Mouse (Mus musculus) layer of hippocampus, postnatal 10 days (tissue): ENCODE results near the gene Gpr160. TPM values are rescaled to one million over a fixed set of nuclear protein-coding genes. Genes with fewer than 3 reads are reported as not detected.
A peak's percentile ranks its signal among the peaks of the same experiment; 100 is the strongest.
"Not testable (repeated sequence)": the region's sequence is repeated elsewhere in the genome, so short reads cannot be mapped to it uniquely, and the experiment has no call there.

ENCODE experiments used
- DNase-seq, 2 experiments: peaks; one replicate each; pipeline ENCODE4 v3.0.0; 2021; ENCODE audit warnings: low spot score in 2 of 2
- long read RNA-seq: library from polyadenylated mRNA; stranded (forward); transcript quantifications from one replicate; pipeline ENCODE4 v2.0.0, GENCODE M21; 2023
- total RNA-seq, 2 experiments: library from RNA; stranded (reverse); gene quantifications; 2 replicates each; pipeline ENCODE4 v1.2.3; 2021

The Gpr160 gene
- 1 to 10 TPM; 1.4 to 1.5 TPM for total RNA-seq
- long read RNA-seq, partial matches to known transcripts, result 0 of 1 reads
- long read RNA-seq, other reads (novel, unspliced or antisense), result 0 of 1 reads

DNA sequence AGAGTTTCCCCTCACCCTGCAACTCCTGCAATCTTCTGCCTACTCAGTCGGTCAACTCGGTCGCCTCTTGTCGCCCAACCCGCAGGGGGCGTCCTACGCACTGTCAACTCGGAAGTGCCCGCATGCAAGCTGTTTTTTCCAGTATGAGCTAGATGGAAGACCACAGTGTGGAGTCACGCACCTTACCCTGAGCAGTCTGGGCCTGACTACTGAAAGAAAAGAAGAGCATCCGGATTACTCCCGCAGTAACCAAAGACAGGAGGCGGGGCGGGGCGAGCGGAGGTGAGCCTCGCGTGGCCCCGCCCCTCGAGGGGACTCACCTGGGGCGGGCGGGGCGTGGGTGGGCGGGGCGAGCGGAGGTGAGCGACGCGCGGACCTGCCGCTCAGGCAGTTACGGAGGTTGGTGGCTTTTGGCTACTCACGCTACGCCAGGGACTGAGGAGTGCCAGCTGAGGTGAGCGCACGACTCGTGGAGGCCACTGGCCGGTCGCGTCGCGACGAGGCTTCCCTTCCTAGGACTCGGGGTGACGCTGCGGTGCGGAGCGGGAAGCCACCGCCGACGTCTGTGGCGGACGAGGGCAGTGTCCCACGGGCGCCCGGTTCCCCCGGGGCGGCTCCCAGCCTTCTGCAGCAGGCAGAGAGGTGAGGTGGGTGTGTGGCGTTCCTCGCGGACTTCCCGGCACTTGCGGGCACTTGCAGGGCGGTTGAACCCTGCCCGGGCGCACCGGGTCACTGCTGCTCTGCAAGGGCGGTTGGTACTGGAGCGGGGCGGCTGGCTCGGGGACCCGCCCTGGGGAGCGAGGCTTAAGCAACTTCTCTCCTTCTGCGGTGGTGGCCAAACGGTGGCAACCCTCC is at the start of gene Gpr160:
Gene Gpr160 (plus strand): TSS at position 347 of the 855 bp plus-strand sequence.
- peak; percentile 57 to 65 for DNase-seq

DNA sequence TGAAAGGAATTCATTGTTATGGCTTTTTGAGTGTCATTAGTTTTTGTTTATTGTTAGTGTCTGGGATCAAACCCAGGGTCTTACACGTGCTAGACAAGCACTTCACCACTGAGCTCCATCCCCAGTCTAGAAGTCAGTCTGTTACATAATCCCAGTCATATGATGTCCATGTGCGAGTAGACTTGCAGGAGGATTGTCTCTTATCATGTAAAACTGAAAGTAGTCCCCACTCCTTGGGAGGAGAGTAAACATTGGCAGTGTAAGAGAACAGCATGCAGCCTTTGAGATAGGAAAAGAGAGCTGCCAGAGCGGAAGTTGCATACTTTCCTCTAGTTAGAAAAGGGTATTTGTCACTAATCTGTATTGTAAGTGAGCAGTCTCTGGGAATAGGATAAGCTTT is 42.9 kb upstream of the Gpr160 start:
- DNase-seq, result no peak

DNA sequence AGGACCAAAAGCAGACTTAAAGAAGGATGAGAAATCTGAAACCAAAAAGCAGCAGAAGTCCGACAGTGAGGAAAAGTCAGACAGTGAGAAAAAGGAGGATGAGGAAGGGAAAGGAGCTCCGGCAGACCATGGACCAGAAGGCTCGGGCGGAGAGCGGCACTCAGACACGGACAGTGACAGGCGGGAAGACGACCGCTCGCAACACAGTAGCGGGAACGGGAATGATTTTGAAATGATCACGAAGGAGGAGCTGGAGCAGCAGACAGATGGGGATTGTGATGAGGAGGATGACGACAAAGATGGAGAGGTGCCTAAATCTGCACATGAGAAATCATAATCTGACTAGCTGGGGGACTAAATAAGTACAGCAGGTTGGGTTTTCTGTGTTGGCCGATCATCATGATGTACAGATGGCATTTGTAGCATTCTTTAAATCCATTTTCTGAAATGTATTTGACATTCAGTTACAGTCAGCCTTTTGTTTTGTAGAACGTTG is 37.1 kb upstream of the Gpr160 start:
- DNase-seq, result peak; percentile 14 to 20

DNA sequence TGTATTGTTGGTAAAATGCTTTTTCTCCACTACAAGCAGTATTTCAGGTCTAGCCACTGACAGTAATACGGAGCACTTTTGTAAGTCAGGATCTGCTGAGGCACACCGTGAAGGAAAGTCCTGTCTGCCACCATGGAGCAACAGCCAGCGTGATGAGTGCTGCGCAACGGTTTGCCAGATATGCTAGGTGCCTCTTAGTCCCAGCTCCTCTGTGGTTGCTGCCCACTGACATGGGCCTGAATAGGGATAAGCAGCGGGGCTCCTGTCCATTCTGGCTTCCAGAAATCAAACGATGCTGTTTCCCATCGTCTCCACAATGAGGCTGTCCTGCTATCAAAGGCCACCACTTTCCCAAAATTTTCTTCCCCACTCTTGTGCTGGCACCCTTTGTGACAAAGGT is 33.6 kb upstream of the Gpr160 start:
- no peak for DNase-seq

DNA sequence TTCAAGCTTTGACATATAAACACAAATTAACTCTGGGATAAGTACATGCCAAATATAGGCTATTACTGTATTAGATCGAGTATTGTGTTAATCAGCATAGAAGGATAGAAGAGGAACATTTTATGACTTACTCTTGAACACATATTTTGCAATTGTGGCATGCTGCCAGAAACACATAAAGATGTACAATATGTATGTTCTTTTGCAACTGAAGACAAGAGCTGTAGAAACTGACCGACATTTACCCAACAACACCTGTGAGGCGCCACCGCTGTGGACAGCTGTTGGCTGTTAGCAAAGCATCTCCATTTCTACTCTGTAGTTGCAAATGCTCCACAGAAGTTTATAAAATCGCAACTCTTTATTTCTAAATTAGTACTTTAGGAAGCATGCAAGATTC is 29.7 kb upstream of the Gpr160 start:
- DNase-seq, result no peak

DNA sequence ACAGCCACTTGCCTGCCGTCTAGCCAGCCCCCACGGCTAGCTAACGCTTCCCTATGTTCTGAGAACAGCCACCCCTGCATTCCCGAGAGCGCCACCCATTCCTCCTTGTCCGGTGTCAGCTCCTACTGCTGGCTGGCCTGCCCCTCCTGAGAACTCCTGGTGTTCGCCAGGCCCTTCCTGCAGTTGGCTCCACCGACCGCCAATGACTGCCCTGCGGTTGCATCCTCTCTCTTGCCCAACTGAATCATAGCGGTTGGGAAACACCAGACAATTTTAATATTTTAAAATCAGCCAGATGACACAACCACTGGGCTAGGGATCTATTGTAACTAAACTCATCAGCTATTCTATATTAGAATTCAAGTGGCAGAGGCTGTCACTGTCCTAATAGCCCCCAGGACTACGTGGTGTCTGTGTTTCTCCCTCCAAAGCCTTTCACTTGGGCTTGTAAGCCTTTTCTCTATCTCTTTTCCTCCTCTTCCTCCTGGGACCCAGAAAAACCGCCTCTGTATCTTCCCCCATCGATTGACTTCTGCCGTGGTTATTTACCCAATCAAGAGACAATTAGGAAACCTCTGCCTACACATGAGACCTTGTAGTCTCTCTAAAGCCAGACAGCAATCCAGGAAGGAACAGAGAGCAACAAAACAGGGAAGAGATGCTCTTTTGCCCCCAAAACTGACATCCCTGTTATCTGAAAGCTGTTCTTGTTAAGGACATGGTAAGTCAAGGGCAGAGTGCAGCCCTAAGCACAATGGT is 23.7 kb upstream of the Gpr160 start:
- DNase-seq, result no peak

DNA sequence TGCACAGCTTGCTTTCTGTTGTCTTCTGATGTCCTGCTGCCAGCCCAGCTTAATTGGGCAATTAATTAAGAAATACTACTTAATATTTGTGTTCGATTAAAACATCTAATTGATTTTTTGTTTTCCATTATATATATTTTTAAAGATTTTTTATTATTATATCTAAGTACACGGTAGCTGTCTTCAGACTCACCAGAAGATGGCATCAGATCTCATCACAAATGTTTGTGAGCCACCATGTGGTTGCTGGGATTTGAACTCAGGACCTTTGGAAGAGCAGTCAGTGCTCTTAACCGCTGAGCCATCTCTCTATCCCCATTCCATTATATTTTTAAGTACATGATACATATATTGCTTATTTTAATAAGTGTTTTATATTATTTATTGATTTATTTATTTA is 22.5 kb upstream of the Gpr160 start:
- no peak for DNase-seq

- no peak for DNase-seq
Measured at GRCm38 (mm10) chr3:30845755-30846154, 10.0 kb upstream of the Gpr160 start.

DNA sequence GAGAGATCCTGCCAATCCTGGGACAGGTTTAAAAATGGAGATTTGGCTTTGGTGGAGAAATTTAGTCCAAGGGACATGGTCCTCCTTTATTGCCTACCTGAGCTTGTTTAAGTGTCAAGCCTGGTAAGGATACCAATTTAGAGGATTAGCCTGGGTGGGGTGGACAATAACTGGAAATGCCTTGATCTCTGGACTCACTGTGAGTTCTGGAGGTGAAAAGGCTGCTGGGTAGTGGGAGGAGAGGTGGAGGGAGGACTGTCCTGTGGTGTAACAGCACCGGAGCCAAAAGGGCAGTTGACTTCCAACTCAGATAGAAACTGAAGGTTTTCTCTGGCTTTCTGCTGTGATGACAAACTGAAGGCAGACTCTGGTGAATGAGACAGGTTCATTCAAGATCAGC is 8.3 kb upstream of the Gpr160 start:
- no peak for DNase-seq

DNA sequence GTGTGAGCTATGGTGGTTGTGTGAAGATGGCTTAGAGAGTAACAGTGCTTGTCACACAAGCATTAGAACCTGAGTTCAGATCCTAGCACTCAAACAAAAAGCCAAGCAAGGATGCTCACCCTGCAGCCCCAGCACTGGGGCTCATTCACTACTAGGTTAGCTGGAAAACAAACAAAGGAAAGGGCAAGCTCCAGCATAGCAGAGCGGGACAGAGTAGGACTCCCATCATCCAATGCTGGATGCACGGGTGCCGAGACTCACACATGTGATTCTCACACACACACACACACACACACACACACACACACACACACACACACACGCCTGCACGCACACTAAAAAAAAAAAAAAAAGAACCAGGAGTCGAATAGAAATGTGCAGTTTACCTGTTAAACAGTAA is 4.3 kb upstream of the Gpr160 start:
- no peak for DNase-seq

DNA sequence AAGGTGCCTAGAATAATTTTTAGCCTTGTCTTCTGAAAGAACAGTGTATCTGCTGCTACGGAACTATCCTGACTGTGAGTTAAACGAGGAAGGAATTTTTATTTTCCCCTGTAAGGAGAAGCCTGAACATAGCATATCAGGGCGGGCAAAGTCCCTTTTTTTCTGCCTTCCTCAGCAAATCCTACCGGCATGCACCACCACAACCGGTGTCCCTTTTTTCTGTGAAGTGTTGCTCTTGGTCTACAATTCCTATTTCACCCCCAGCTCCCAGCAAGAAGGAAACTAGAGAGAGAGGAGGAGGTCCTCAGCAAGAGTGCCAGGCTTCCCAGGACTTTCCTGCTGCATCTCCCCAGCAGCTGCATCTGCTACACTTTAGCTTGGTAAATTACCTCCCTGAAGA is 2.2 kb upstream of the Gpr160 start:
- DNase-seq, result no peak

GRCm38 (mm10) chr3:30859599-30859998 is 3.8 kb downstream of the Gpr160 start:
- DNase-seq, result not testable (repeated sequence)

- DNase-seq, result no peak
Measured at GRCm38 (mm10) chr3:30860705-30861104, 5.0 kb downstream of the Gpr160 start.

DNA sequence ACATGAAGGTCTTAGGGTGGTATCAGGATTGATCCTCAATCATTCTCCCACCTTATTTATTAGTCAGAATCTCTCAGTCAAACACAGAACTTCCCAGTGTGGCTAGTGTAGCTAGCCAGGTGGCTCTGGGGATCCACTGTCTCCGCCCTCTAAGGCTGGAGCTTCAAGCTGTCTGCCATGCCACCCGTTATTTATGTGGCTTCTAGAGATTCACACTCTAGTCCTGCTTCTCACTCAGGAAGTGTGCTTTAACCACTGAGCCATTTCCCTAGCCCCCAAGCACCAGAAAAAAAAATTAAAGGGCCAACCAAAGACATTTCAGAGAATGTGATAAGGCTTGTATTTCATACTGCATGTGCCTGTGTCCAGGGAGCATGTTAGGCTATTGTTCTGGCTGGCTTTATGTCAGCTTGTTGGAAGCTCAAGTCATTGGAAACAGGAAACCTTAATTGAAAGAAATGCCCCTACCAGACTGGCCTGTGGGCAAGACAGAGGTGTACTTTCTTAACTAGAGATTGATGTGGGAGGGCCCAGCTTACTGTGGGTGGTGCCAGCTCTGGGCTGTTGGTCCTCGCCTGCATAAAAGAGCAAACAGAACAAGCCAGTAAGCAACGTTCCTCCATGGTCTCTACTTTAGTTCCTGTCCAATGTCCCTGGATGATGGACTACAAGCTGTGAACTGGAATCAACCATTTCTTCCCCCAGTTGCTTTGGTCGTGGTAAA is 8.1 kb downstream of the Gpr160 start:
- DNase-seq, result no peak

- DNase-seq, result no peak
Measured at GRCm38 (mm10) chr3:30864640-30865039, 8.9 kb downstream of the Gpr160 start.

DNA sequence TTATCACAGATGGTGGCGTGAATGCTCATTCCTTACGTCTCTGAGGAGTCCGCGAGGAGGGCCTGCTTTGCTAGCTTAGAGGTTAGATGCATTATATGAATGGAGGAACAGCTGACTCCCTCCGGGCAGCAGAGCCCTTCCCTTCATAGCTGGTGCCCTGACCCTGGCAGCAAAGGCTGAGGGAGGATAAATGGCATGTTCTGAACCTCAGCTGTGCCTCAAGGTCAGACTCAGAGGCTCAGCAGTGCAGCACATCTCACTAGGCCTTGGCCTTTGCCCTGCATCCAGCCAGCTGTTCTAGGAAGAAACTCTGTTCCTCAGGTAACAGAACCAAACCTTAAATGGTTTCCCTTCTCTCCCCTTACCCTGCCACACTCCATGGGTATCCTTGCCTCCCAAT is 12.4 kb downstream of the Gpr160 start:
- DNase-seq, result no peak

DNA sequence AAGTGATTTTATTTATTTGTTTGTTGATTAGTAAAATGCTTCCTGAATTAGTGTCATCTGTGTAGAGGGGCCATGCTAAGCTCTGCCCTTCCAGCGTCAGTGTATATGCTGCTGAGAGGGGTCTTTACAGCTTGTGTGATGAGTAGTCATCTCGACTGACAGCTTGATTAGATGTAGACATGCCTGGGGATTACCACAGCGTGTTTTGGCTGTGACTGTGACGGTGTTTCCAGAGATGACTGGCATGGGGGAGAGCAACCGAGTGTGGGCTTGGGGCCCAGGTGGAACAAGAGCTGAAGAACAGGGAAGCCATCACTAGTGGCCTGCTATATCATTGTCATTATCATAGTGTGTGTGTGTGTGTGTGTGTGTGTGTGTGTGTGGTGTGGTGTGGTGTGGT is 12.9 kb downstream of the Gpr160 start:
- DNase-seq, result no peak

DNA sequence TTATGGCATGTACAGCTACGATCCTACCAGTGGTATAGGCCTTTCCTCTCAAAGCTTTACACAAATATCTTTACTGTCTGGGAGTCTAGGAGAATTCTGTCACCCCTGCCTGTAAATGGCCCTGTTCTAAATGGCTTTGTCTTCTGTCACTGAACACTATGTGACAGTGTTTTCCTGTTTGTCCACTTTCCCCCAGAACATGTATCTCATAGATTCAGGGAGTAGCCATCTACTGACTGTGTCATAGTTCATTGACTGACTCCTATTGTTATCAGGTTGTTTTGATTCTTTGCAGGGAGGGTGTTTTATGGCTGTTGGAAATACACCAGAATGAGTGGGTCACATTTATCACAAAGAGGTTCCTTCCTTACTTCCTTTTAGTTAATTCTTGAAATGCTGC is 14.2 kb downstream of the Gpr160 start:
- DNase-seq, result no peak

DNA sequence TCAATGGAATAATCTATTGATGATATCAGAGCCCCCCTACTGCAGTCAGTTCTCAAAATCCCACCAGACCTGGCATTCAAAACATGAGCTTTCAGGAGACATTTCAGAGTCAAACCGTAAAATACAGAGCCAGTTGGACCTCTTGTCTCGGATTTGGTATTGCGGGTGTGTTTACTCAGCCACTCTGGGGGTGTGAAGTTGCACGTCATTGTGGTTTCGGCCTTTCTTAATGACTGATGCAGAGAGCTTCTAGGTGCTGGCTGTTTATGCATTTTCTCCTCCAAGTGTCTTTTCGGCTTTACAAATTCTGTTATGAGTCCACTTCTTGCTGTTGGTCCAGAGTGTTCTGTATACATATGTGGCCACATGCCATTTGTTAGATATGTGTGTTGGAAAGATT is 21.0 kb downstream of the Gpr160 start:
- no peak for DNase-seq

DNA sequence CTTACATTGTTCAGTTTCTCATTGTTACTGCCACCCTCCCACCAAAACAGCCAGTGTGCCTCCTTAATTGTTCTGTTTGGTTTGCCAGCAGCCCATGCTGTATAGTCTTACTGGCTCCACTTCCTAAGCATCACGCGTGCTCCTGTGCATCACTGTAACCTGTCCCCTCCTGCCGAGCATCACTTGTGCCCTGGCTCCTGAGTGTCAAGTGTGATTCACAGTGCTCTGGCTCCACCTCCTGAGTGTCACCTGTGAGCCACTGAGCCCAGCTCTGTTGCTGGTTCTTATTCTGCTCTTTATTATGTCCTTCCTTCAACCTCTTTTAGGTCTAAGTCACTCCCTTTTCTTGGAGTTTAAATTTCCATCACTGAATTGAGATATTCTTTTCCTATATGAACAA is 31.7 kb downstream of the Gpr160 start:
- no peak for DNase-seq

DNA sequence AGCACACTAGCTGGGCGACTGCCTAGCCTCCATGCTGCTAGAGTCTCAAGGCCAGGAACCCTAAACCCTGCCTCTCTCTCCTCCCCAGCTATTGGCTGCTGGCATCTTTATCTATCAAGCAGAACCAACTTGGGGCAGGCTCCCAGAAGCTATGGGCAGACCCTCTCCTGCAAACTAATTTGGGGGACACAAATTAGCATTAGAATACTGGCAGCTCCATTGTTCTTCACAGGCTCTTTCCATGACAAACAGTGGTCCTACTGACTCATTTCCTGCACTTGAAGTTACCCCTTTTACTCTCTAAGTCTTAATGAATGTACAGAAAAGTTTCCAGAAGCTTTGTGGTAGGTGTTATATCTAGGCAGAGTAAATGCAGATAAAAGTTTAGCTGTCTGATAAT is 33.3 kb downstream of the Gpr160 start:
- no peak for DNase-seq

DNA sequence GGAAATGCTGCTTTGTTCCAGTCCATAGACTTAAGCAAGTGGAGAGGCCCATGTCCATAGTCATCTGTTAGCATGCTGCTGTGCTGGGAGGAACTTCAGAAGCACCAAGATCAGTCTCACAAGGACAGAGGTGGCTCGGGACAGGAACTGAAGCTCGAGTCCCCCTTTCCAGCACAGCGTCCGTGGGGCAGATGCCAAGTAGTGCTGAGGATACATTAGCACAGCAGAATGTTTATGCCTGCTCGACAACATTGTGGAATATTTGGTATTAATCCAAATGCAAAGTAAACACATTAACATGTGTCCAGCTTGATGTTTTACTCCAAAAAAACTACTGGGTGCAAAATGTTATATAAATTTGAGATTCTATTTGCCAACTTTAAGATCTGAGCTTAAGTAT is 41.0 kb downstream of the Gpr160 start:
- DNase-seq, result no peak
